Mouse (Mus musculus): Measurements from ENCODE around the gene Fgfr1op. TPM values are rescaled to one million over a fixed set of nuclear protein-coding genes. Genes with fewer than 3 reads are reported as not detected.
"Not testable (repeated sequence)": the region's sequence is repeated elsewhere in the genome, so short reads cannot be mapped to it uniquely, and the experiment has no call there.

Fgfr1op gene
- polyA plus RNA-seq, 1 experiment from 2014 or later, result 27.5 TPM

- not testable (repeated sequence) for H3K9me3 ChIP-seq, H3K36me3 ChIP-seq, H3K27ac ChIP-seq, H3K4me1 ChIP-seq, H3K9ac ChIP-seq, H3K27me3 ChIP-seq
- peak within 1 kb of the TSS; percentile 52 for H3K4me3 ChIP-seq
- ATAC-seq (ENCODE audit: insufficient number of reproducible peaks, low FRiP score, low TSS enrichment, low read depth), result peak; percentile 96
- 1% methylated on average over 45 of the region's 67 CpGs for WGBS
- peak within 1 kb of the TSS; percentile 56 for H3K4me2 ChIP-seq
These were observed 17.6 kb upstream of the Fgfr1op start, which contains the start of the genes Gm49673 and Rnaset2a for GRCm38 (mm10) chr17:8147439-8148316. TSS of gene Gm49673 (minus strand) at chr17:8147788. TSS of gene Rnaset2a (minus strand) at chr17:8148097.

DNA sequence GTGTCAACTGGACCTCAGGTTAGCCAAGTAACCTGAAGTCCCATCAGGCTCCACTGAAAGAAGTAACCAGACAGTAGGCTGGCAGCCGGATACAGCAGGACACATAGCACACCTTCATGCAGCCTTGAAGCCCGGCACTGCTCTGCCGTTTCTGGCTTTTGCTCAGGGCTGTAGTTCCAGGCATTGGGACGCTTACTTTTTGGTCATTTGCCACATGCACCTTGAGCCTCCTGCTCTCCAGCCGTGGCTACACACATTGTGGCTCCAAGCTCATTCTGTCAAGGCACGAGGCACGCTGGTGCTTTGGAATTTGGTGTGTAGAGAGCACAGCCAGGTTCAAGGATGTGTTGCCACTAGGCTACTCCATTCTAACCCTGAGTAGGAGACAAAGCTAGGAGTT is 10.3 kb upstream of the Fgfr1op start:
- not testable (repeated sequence) for H3K9ac ChIP-seq; H3K36me3 ChIP-seq; H3K4me1 ChIP-seq; H3K27ac ChIP-seq; H3K4me3 ChIP-seq; H3K9me3 ChIP-seq; ATAC-seq (ENCODE audit: insufficient number of reproducible peaks, low FRiP score, low TSS enrichment, low read depth); H3K4me2 ChIP-seq; H3K27me3 ChIP-seq
- 70% methylated on average over 7 of the region's 7 CpGs for WGBS

DNA sequence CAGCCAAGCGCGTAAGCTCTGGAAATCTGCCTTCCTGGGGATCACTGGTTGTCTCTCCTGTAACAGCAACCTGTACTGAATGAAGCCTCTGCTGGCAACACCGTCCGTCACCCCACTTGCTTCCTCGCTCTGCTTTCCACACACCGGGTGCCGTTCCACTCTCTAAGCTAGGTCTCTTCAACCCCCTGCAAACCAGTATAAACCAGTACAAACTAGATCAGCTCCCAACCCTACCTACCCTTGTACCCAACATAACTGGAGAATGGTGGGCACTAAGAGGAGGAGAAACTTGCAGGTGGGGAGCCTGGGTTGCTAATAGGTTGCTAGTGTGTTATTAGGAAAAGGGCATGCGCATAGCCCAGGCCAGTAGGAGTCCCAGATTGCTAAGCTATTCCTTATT is 9.3 kb upstream of the Fgfr1op start:
- not testable (repeated sequence) for H3K4me3 ChIP-seq; H3K4me1 ChIP-seq; H3K9ac ChIP-seq; H3K4me2 ChIP-seq; ATAC-seq (ENCODE audit: insufficient number of reproducible peaks, low FRiP score, low TSS enrichment, low read depth); H3K27me3 ChIP-seq; H3K36me3 ChIP-seq; H3K9me3 ChIP-seq; H3K27ac ChIP-seq
- WGBS, result 100% methylated on average over 1 of the region's 8 CpGs

DNA sequence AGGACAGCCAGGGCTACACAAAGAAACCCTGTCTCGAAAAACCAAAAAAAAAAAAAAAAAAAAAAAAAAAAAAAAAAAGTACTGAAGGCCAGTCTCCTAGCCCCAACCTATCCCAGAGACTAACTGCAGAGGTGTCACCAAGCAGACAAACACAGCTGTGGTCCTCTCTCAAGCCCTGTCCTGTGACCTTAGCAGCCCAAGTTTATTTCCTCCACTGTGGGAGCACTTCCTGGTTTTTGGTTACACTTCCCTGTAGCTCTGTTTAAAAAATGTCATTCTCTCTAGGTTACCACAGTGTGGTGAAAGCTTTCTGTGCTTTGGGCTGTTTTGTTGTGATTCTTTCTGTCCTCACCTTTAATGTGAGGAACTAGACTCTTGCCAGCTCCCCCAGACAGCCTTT is 6.7 kb upstream of the Fgfr1op start:
- not testable (repeated sequence) for H3K36me3 ChIP-seq; H3K4me1 ChIP-seq; ATAC-seq (ENCODE audit: insufficient number of reproducible peaks, low FRiP score, low TSS enrichment, low read depth); H3K27me3 ChIP-seq; H3K27ac ChIP-seq; H3K4me2 ChIP-seq; H3K9me3 ChIP-seq; H3K9ac ChIP-seq; H3K4me3 ChIP-seq
- no CpG with 5 or more reads among the region's 1 CpGs for WGBS

DNA sequence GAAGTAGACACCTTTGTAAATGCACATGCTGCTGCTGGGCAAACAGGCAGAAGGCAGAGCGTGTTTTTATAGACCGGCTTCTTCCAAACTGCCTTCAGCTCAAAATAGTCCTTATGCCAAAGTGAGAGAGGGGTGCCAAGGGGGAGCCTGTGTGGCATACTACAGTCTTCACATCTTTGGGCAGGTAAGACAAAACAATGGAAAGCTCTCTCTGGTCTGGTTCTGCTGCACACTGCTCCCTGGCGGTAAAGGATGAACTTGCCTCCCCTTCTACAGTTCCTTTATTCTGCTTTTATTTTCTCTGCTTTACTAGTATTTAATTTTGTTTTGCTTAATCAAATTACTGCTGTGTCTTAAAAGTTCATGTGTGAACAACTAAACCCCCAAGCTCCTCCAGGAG is 4.3 kb upstream of the Fgfr1op start:
- H3K4me2 ChIP-seq; H3K9me3 ChIP-seq; H3K27ac ChIP-seq; H3K4me1 ChIP-seq; H3K9ac ChIP-seq; ATAC-seq (ENCODE audit: insufficient number of reproducible peaks, low FRiP score, low TSS enrichment, low read depth); H3K4me3 ChIP-seq; H3K36me3 ChIP-seq; H3K27me3 ChIP-seq: not testable (repeated sequence)
- WGBS, result 53% methylated on average over 3 of the region's 3 CpGs

GRCm38 (mm10) chr17:8165608-8165945 is 276 bp downstream of the Fgfr1op start:
- WGBS, result under 1% methylated on average over 37 of the region's 42 CpGs
- not testable (repeated sequence) for ATAC-seq (ENCODE audit: insufficient number of reproducible peaks, low FRiP score, low TSS enrichment, low read depth); H3K9me3 ChIP-seq; H3K4me1 ChIP-seq; H3K27me3 ChIP-seq
- peak overlapping the region; percentile 47; the same call in 1 of the 2 replicates for H3K27ac ChIP-seq
- H3K9ac ChIP-seq, result peak overlapping the region; percentile 45; the same call in 1 of the 2 replicates
- peak overlapping the region; percentile 51 for H3K4me3 ChIP-seq
- peak overlapping the region; percentile 35; the same call in 1 of the 2 replicates for H3K4me2 ChIP-seq
- peaks cover 13% of the 10 kb centered on the region for H3K36me3 ChIP-seq

- peak overlapping the region; percentile 35 for H3K4me2 ChIP-seq
- WGBS, result 0% methylated on average over 11 of the region's 11 CpGs
- H3K27ac ChIP-seq; ATAC-seq (ENCODE audit: insufficient number of reproducible peaks, low FRiP score, low TSS enrichment, low read depth); H3K4me1 ChIP-seq; H3K9ac ChIP-seq; H3K9me3 ChIP-seq; H3K27me3 ChIP-seq: not testable (repeated sequence)
- peaks cover 16% of the 10 kb centered on the region for H3K36me3 ChIP-seq
- H3K4me3 ChIP-seq, result peak overlapping the region; percentile 51
These were observed 676 bp downstream of the Fgfr1op start for GRCm38 (mm10) chr17:8165977-8166376.

DNA sequence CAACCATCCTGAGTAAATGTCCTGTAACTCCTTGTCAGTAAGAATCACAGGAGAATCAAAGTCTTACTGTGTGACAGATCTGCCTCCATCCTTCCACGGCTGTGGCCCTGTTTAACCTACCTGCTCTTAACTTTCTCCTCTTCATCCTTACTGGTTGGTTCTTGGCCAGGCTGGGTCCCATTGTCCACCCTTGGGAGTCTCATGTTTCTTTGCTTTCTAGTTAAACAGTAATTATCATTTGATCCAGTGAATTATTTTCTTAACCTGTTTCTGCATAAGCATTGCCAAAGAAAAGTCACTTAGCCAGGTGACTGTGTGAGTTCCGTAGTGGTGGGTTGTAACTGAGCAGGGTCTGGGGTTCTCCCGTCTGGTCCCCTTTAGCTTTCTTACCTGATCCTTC is 1.2 kb downstream of the Fgfr1op start:
- H3K9ac ChIP-seq; H3K9me3 ChIP-seq; ATAC-seq (ENCODE audit: insufficient number of reproducible peaks, low FRiP score, low TSS enrichment, low read depth); H3K4me1 ChIP-seq; H3K27me3 ChIP-seq; H3K27ac ChIP-seq: not testable (repeated sequence)
- peaks cover 19% of the 10 kb centered on the region for H3K36me3 ChIP-seq
- H3K4me3 ChIP-seq, result peak overlapping the region; percentile 51; the same call in 1 of the 2 replicates
- WGBS, result 30% methylated on average over 2 of the region's 3 CpGs
- peak overlapping the region; percentile 35; the same call in 1 of the 2 replicates for H3K4me2 ChIP-seq

DNA sequence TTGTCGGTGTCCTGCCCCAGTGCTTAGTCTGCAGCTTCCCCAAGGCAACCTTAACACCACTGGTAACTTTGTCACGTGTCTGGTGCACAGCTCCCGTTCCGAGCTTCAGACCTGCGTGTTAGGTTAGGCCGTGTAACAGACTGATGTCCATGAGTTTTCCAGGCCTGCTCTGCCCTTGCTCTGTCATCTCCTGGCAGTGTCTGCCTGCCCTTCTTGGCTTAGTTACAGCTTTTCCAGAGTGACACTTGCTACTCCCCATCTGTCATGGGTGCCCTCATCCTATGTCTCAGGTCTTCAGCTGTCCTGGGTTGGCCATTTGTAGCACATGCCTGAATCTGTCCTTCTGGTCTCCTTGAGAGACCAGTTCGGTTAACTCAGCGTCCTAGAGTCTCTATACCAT is 2.1 kb downstream of the Fgfr1op start:
- H3K9ac ChIP-seq, result not testable (repeated sequence)

GRCm38 (mm10) chr17:8170331-8170730 is 5.0 kb downstream of the Fgfr1op start:
- Histone ChIP-seq H3K4me1 (no peaks in the 10 kb centered on the region), H3K27ac (no peak overlapping the region), H3K4me3 (no peak overlapping the region), H3K9ac (no peak overlapping the region), H3K36me3 (peaks cover 47% of the 10 kb centered on the region), H3K27me3 (no peaks in the 10 kb centered on the region), H3K9me3 (no peaks in the 10 kb centered on the region), H3K4me2 (no peak overlapping the region)
- no peak for ATAC-seq (ENCODE audit: insufficient number of reproducible peaks, low FRiP score, low TSS enrichment, low read depth)
- WGBS, result 81% methylated on average over 7 of the region's 7 CpGs

More for the DNA sequence above, 2.1 kb downstream of the Fgfr1op start:
- not testable (repeated sequence) for H3K4me1 ChIP-seq; H3K27ac ChIP-seq; ATAC-seq (ENCODE audit: insufficient number of reproducible peaks, low FRiP score, low TSS enrichment, low read depth); H3K4me2 ChIP-seq; H3K9me3 ChIP-seq; H3K4me3 ChIP-seq; H3K27me3 ChIP-seq
- WGBS, result 90% methylated on average over 7 of the region's 8 CpGs
- H3K36me3 ChIP-seq, result peaks cover 25% of the 10 kb centered on the region

DNA sequence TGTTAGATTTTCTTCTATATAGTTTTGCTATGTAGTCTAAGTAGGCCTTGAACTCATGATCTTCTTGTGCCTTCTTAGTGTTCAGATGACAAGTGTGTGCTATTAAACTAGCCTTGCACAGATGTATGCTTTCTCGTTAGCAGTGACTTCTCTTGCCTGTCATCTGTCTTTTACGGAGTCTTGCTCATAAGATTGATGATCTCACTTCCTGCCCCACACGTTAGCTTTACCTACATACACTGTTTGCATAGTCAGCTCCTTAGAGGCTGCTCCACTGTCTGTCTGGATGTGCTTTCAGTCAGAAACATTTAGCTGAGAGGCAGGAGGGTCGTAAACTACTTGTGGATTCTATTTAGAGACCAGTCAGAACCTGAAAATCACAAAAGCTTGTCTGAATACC is 5.8 kb downstream of the Fgfr1op start:
- no peak overlapping the region for H3K9ac ChIP-seq
- no peaks in the 10 kb centered on the region for H3K4me1 ChIP-seq
- H3K27me3 ChIP-seq, result no peaks in the 10 kb centered on the region
- 50% methylated on average over 4 of the region's 4 CpGs for WGBS
- no peak overlapping the region for H3K4me3 ChIP-seq
- no peak overlapping the region for H3K27ac ChIP-seq
- no peaks in the 10 kb centered on the region for H3K9me3 ChIP-seq
- no peak overlapping the region for H3K4me2 ChIP-seq
- no peak for ATAC-seq (ENCODE audit: insufficient number of reproducible peaks, low FRiP score, low TSS enrichment, low read depth)
- peaks cover 54% of the 10 kb centered on the region for H3K36me3 ChIP-seq

DNA sequence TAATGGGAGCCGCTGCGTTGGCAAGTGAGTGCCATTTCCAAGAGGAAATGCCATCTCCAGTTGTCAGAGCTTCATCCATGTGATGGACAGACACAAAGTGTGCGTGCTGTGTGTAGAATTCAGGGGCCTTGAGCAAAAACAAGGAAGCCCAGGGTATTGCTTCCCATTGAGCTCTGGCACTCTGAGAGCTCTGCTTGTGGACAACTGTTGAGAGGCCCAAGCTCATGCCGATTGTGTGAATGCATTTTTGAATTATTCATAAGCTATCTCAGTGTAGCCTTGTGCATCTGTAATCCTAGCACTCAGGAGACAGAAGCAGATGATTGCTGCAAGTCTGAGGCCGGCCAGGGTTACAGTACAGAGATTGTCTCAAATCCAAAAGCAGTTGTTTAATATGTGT is 11.8 kb downstream of the Fgfr1op start:
- ATAC-seq (ENCODE audit: insufficient number of reproducible peaks, low FRiP score, low TSS enrichment, low read depth), result no peak
- H3K4me3 ChIP-seq, result no peak overlapping the region
- no peaks in the 10 kb centered on the region for H3K9me3 ChIP-seq
- H3K4me2 ChIP-seq, result no peak overlapping the region
- no peak overlapping the region for H3K9ac ChIP-seq
- WGBS, result 92% methylated on average over 5 of the region's 5 CpGs
- no peak overlapping the region for H3K27ac ChIP-seq
- H3K27me3 ChIP-seq, result no peaks in the 10 kb centered on the region
- peaks cover 65% of the 10 kb centered on the region for H3K36me3 ChIP-seq
- H3K4me1 ChIP-seq, result no peaks in the 10 kb centered on the region
